Mouse (Mus musculus) heart, postnatal 0 days (tissue): ENCODE results near the gene Gm20518.

Source experiments
- CTCF ChIP-seq: IDR thresholded peaks from 2 replicates; pipeline ENCODE4 v1.5.1; 2016; ENCODE audit warnings: antibody characterized with exemption, control low read depth, low read depth
- EP300 ChIP-seq: IDR thresholded peaks from 2 replicates; pipeline ENCODE4 v1.6.1; 2016; ENCODE audit warnings: antibody characterized with exemption, low read depth

GRCm38 (mm10) chr16:17809125-17809524 is 82.3 kb downstream of the Gm20518 start:
- TF ChIP-seq CTCF = no peak
- TF ChIP-seq EP300 = no peak
